Mouse (Mus musculus): ENCODE results near the gene Wdr90. TPM values are rescaled to one million over a fixed set of nuclear protein-coding genes. Genes with fewer than 3 reads are reported as not detected.

Wdr90 gene
- total and polyA plus RNA-seq, 3 experiments = 1.2 to 8.5 (median 1.3) TPM

DNA sequence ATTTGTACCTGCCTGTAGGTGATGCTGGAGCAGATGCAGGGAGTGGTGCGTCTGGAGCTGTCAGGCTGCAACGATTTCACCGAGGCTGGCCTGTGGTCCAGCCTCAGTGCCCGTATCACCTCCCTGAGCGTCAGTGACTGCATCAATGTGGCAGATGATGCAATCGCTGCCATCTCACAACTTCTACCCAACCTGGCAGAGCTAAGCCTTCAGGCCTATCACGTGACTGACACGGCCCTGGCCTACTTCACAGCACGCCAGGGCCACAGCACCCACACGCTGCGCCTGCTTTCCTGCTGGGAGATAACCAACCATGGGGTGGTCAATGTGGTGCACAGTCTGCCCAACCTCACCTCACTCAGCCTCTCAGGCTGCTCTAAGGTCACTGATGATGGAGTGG, 43.6 kb downstream of the Wdr90 start:
- Histone ChIP-seq H3K4me3 (no peak overlapping the region), H3K4me1 (ENCODE audit: control insufficient read depth, insufficient read depth, low read length) (no peaks in the 10 kb centered on the region), H3K27ac (no peak overlapping the region), H3K79me2 (replicated peaks; ENCODE audit: control insufficient read depth, insufficient read depth, low read length) (no peaks in the 10 kb centered on the region), H3K9ac (ENCODE audit: low read depth, low read length) (no peak overlapping the region), H3K36me3 (ENCODE audit: control insufficient read depth, insufficient read depth, low read length) (no peaks in the 10 kb centered on the region), H3K27me3 (ENCODE audit: control insufficient read depth, insufficient read depth, low read length) (peaks cover 10% of the 10 kb centered on the region)
- intact Hi-C loops (cut with DNase I) = no loop called here
- DNase-seq = no peak
- WGBS = 75% methylated on average over 11 of the region's 11 CpGs
- TF ChIP-seq EP300 (IDR thresholded peaks at IDR 0.05; ENCODE audit: insufficient read depth, low read depth, low read length) = no peak
- no peak for TF ChIP-seq CTCF (IDR thresholded peaks at IDR 0.05)
- no peak for TF ChIP-seq POLR2A (IDR thresholded peaks at IDR 0.05; ENCODE audit: insufficient read depth, low read depth, low read length)

DNA sequence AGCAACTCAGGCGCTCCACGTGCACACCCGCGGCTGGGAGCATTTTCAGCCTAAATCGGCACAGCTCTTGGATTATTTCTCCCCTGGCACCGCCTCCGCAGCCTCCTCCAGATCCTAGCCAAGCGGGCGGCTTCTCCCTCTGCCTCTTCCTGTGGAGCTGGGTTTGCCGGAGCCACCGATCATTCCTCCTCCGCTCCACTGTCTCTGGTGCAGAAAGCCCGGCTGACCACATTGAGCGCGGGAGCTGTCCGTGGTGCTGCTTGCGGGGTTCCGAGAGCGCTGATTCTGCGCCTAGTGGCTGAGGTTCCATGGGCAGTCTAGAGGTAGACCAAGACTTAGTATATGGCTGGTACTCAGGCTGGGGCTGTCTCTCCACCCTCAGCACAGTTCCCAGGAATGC, 47.8 kb downstream of the Wdr90 start:
- 1% methylated on average over 20 of the region's 20 CpGs for WGBS
- Histone ChIP-seq H3K9ac (ENCODE audit: low read depth, low read length) (no peak overlapping the region), H3K79me2 (replicated peaks; ENCODE audit: control insufficient read depth, insufficient read depth, low read length) (no peaks in the 10 kb centered on the region), H3K27me3 (ENCODE audit: control insufficient read depth, insufficient read depth, low read length) (no peaks in the 10 kb centered on the region), H3K27ac (no peak overlapping the region), H3K4me3 (no peak overlapping the region), H3K36me3 (ENCODE audit: control insufficient read depth, insufficient read depth, low read length) (no peaks in the 10 kb centered on the region), H3K4me1 (ENCODE audit: control insufficient read depth, insufficient read depth, low read length) (no peaks in the 10 kb centered on the region; the same call in 1 of the 2 replicates)
- peak; percentile 71 to 82 for DNase-seq
- intact Hi-C loops (cut with DNase I) = no loop called here
- no peak for TF ChIP-seq POLR2A (IDR thresholded peaks at IDR 0.05; ENCODE audit: insufficient read depth, low read depth, low read length)
- TF ChIP-seq CTCF (IDR thresholded peaks at IDR 0.05) = peak; percentile 64
- 0 out of 2 replicates have a peak, but pooled peaks have one; percentile 28 for TF ChIP-seq EP300 (IDR thresholded peaks at IDR 0.05; ENCODE audit: insufficient read depth, low read depth, low read length)

DNA sequence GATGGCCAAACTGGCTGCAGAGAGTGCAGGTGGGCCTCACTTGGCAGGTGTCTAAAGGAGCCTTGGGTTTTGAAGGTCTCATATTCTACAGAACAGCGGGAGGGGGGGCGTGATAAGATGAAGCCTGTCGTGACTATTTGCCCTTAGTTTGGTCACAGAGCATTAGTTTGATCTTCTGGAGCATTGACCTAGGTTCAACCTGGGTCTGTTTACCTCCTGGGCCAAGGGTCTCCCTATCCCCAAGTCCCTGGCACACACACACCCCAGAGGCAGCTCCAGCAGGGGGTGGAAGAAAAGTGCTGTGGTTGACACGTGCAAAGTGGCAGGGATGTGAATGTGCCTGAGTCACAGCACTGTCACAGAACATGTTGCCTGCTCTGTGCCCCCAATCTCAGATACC, 50.4 kb downstream of the Wdr90 start:
- WGBS = 70% methylated on average over 4 of the region's 4 CpGs
- H3K4me3 ChIP-seq = no peak overlapping the region
- H3K27ac ChIP-seq = no peak overlapping the region
- no peaks in the 10 kb centered on the region for H3K36me3 ChIP-seq (ENCODE audit: control insufficient read depth, insufficient read depth, low read length)
- intact Hi-C loops (cut with DNase I) = no loop called here
- no peaks in the 10 kb centered on the region; the same call in 1 of the 2 replicates for H3K4me1 ChIP-seq (ENCODE audit: control insufficient read depth, insufficient read depth, low read length)
- no peaks in the 10 kb centered on the region for H3K79me2 ChIP-seq (replicated peaks; ENCODE audit: control insufficient read depth, insufficient read depth, low read length)
- H3K27me3 ChIP-seq (ENCODE audit: control insufficient read depth, insufficient read depth, low read length) = no peaks in the 10 kb centered on the region
- no peak for DNase-seq
- H3K9ac ChIP-seq (ENCODE audit: low read depth, low read length) = no peak overlapping the region
- TF ChIP-seq CTCF (IDR thresholded peaks at IDR 0.05) (no peak), POLR2A (IDR thresholded peaks at IDR 0.05; ENCODE audit: insufficient read depth, low read depth, low read length) (no peak), EP300 (IDR thresholded peaks at IDR 0.05; ENCODE audit: insufficient read depth, low read depth, low read length) (no peak)

DNA sequence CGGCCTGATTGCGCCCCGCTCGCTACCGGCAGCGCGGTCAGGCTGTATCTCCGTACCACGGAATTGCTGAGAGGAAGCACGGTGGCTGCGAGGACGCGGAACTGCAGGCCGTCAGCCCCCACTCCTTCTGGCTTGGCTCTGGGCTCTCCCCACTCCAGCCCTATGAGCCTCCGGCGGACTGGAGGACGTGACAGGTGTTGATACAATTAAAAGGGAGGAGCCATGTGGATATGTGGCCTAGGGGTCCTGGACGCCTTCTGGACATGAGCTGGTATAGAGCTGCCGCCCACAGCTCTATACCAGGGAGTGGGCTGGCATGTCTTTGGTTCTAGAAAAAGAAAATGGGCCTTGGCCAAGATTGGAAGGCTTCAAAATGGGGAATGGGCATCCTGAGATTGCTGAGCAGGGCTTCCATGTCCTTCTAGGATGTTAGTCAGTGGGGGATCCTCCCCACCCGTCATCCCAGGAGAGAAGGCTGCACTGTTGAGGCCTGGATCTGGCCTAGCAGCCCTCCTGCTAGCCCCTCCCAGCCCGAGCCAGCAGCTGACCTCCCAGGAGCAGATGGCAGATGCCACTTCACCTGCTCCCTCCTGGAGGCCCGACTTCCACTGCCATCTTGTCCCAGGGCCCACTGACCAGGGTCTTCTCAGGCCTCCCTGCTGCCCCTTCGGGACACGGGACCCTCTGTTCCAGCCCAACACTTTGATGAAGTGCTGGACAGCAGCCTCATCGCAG, 51.5 kb downstream of the Wdr90 start:
- Histone ChIP-seq H3K4me3 (peak overlapping the region; percentile 46), H3K9ac (ENCODE audit: low read depth, low read length) (peak overlapping the region; percentile 28), H3K27me3 (ENCODE audit: control insufficient read depth, insufficient read depth, low read length) (no peaks in the 10 kb centered on the region), H3K27ac (no peak overlapping the region), H3K79me2 (replicated peaks; ENCODE audit: control insufficient read depth, insufficient read depth, low read length) (no peaks in the 10 kb centered on the region), H3K36me3 (ENCODE audit: control insufficient read depth, insufficient read depth, low read length) (no peaks in the 10 kb centered on the region), H3K4me1 (ENCODE audit: control insufficient read depth, insufficient read depth, low read length) (no peaks in the 10 kb centered on the region; the same call in 1 of the 2 replicates)
- intact Hi-C loops (cut with DNase I) = no loop called here
- 16% methylated on average over 24 of the region's 25 CpGs for WGBS
- DNase-seq = no peak
- TF ChIP-seq CTCF (IDR thresholded peaks at IDR 0.05) = no peak
- TF ChIP-seq EP300 (IDR thresholded peaks at IDR 0.05; ENCODE audit: insufficient read depth, low read depth, low read length) = no peak
- TF ChIP-seq POLR2A (IDR thresholded peaks at IDR 0.05; ENCODE audit: insufficient read depth, low read depth, low read length) = no peak

DNA sequence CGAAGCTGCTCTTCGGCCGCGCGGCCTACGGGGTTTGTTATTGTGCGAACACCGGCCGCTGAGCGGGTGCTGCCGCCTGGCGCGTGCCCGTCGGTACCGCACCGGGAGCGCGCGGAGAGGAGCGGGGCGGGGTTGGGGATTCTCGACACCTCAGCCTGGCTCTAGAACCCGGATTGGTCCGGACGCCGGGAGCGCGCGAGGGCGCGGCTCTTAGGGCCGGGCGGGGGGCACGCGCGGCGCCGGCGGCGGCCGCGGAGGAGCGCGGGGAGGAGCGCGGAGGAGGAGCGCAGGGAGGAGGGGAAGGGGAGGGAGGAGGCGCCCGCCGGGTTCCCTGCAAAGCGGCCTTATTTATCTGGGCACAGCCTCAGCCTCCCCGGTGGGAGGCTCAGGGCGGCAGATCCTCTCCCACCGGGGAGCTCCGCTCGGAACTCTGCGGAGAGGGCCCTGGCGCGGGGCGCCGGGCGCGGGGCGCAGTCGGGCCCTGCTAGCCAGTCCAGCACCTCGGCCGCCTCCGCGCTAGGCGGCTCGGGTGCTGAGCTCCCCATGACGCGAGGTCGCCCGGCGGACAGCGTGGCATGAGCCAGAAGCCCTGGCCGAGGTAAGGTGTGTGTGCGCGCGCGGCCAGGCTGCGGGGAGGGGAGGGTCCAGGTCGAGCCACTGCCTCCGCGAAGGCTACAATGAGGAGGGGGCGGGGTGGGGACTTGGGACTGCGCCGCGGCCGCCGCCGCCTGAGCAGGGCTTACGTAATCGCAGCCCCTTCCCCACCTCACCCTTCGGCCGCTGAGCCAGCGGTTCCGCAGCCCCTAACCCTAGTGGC, 52.3 kb downstream of the Wdr90 start, which contains the start of gene Fbxl16:
Gene Fbxl16, plus strand, starts transcription at position 297 of the 817 bp plus-strand sequence.
- no peaks in the 10 kb centered on the region; the same call in 1 of the 2 replicates for H3K4me1 ChIP-seq (ENCODE audit: control insufficient read depth, insufficient read depth, low read length)
- peak; percentile 78 for DNase-seq
- H3K27me3 ChIP-seq (ENCODE audit: control insufficient read depth, insufficient read depth, low read length) = no peaks in the 10 kb centered on the region
- H3K36me3 ChIP-seq (ENCODE audit: control insufficient read depth, insufficient read depth, low read length) = no peaks in the 10 kb centered on the region
- H3K27ac ChIP-seq = no peak within 1 kb of the TSS
- intact Hi-C loops (cut with DNase I) = no loop called here
- H3K79me2 ChIP-seq (replicated peaks; ENCODE audit: control insufficient read depth, insufficient read depth, low read length) = no peaks in the 10 kb centered on the region
- peak within 1 kb of the TSS; percentile 46 for H3K4me3 ChIP-seq
- WGBS = 1% methylated on average over 97 of the region's 100 CpGs
- TF ChIP-seq POLR2A (IDR thresholded peaks at IDR 0.05; ENCODE audit: insufficient read depth, low read depth, low read length) (no peak), CTCF (IDR thresholded peaks at IDR 0.05) (peak; percentile 59)
- peak within 1 kb of the TSS; percentile 28 for H3K9ac ChIP-seq (ENCODE audit: low read depth, low read length)

Data from heart, adult 2 months (tissue).